Mouse (Mus musculus) forebrain, embryonic 16.5 days (tissue): ENCODE measurements around the gene Ppard. TPM values are rescaled to one million over a fixed set of nuclear protein-coding genes. Genes with fewer than 3 reads are reported as not detected.

ENCODE experiments used
- ATAC-seq: fragments of 200-750 bp; cut with Nextera tagmentation; 2 replicates; pipeline ENCODE4 v1.8.0; 2017; ENCODE audit warnings: mild to moderate bottlenecking, moderate library complexity
- H3K27ac ChIP-seq: fragments of 300-500 bp; sonication (generic); 2 replicates; pipeline ENCODE4 v1.5.1; 2014; ENCODE audit warnings: low read length, control low read depth
- H3K27me3 ChIP-seq: fragments of 300-500 bp; sonication (generic); replicated peaks from 2 replicates; pipeline ENCODE4 v1.6.1; 2014; ENCODE audit warnings: low read length; ENCODE audit not compliant: control insufficient read depth, insufficient read depth
- H3K36me3 ChIP-seq: fragments of 300-500 bp; sonication (generic); 2 replicates; pipeline ENCODE4 v1.6.1; 2014; ENCODE audit not compliant: control insufficient read depth, insufficient read depth
- H3K4me1 ChIP-seq: fragments of 300-500 bp; sonication (generic); replicated peaks from 2 replicates; pipeline ENCODE4 v1.6.1; 2014; ENCODE audit warnings: low read length; ENCODE audit not compliant: control insufficient read depth, insufficient read depth
- H3K4me2 ChIP-seq: fragments of 300-500 bp; sonication (generic); 2 replicates; pipeline ENCODE4 v1.6.1; 2014; ENCODE audit warnings: mild to moderate bottlenecking, low read length, control low read depth
- H3K4me3 ChIP-seq: fragments of 300-500 bp; sonication (generic); replicated peaks from 2 replicates; pipeline ENCODE4 v1.5.1; 2014; ENCODE audit warnings: mild to moderate bottlenecking, low read length, control low read depth
- H3K9ac ChIP-seq: fragments of 300-500 bp; sonication (generic); replicated peaks from 2 replicates; pipeline ENCODE4 v1.6.1; 2014; ENCODE audit warnings: low read depth, low read length, control low read depth
- H3K9me3 ChIP-seq: fragments of 300-500 bp; sonication (generic); 2 replicates; pipeline ENCODE4 v1.6.1; 2016; ENCODE audit warnings: low read length; ENCODE audit not compliant: control insufficient read depth
- WGBS: fragments of 180-500 bp; shearing (Covaris S2); extraction: QIAGEN DNeasy Blood & Tissue Kit; methylation state at CpG from one replicate; pipeline ENCODE4 v1.1.7; 2014; 5-methylcytosine and 5-hydroxymethylcytosine counted together
- polyA plus RNA-seq: library from polyadenylated mRNA; unstranded; fragments of >200 nt; fragmentation: Nextera tagmentation; extraction: Ambion mirVana; gene quantifications from 2 replicates; pipeline ENCODE4 v1.2.1, GENCODE M21; 2015

The Ppard gene
- polyA plus RNA-seq, 1 experiment from 2014 or later = 1.3 TPM

DNA sequence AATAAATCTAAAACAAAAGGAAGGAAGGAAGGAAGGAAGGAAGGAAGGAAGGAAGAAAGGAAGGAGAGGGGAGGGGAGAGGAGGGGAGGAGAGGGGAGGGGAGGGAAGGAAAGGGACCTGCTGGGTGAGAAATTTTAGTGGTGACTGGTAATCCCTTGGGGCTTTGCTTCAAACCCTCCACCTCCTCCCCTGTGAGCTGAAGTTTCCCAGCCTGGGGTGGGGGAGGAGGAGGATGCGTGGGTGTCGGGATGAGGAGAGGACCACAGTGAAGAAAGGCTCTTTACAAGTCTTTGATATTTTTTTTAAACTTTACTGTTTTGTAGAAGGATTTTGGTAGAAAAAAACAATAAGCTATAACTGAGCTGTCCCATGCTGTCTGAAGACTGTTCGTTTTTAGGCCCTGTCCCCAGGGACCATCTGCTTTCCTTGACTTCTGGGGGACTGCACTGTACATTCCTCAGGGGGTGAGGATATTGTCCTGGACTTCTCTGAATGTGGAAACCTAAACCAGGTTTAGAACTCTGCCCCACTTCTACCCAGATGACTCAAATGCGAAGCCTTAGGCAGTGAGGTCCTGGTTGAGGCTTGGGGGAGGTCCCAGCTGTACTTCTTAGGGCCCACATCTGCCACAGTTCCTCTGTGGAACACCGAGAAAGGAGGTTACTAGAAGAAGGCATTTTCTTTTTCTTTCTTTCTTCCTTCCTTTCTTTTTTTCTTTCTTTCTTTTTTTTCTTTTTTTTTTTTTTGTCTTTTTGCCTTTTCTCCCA lies 79.0 kb downstream of the Ppard start:
- 76% methylated on average over 5 of the region's 5 CpGs for WGBS
- H3K36me3 ChIP-seq = no peaks in the 10 kb centered on the region
- no peak for ATAC-seq

DNA sequence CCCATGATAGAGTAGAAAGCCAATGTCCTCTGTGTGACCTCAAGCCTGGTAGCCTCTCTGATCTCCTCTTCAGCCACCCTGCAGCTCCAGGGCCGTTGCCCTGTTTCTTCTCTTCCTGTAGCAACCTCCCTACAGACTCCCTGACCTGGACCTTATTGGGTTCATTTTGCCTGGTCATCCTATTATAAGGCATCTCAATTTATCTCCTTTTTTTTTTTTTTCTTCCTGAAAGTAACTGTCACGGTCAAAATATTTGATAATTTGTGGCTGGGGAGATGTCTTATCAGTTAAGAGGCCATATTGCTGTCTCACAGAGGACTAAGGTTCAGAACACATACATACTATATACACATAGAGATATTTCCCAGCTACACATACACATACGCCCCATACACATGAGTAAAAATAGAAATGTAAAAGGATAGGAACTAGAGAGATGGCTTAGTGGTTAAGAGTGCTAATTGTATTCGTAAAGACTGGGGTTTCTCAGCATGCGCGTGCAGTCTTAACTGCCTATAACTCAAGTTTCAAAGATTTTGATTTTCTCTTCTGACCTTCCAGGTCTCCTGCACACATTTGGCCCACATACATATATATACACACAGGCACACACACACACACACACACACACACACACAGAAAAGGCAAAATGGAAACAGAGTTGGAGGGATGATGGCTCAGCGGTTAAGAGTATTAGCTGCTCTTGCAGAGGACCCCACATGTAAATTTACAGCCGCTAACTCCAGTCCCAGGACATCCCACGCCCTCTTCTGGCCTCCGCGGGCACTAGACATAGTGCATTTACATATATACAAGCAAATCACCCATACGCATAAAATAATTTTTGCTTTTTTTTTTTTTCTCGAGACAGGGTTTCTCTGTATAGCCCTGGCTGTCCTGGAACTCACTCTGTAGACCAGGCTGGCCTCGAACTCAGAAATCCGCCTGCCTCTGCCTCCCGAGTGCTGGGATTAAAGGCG lies 80.0 kb downstream of the Ppard start:
- 28% methylated on average over 16 of the region's 17 CpGs for WGBS
- Histone ChIP-seq H3K4me1 (peaks cover 19% of the 10 kb centered on the region), H3K36me3 (no peaks in the 10 kb centered on the region), H3K9ac (peak overlapping the region; percentile 22), H3K27ac (peak overlapping the region; percentile 60; the same call in 1 of the 2 replicates), H3K4me2 (peak overlapping the region; percentile 54), H3K4me3 (peak overlapping the region; percentile 81), H3K9me3 (no peaks in the 10 kb centered on the region), H3K27me3 (no peaks in the 10 kb centered on the region)
- peak; percentile 10; the same call in 1 of the 2 replicates for ATAC-seq

More for the DNA sequence above, 79.0 kb downstream of the Ppard start:
- peaks cover 19% of the 10 kb centered on the region for H3K4me1 ChIP-seq
- no peak overlapping the region for H3K4me2 ChIP-seq
- H3K9ac ChIP-seq = no peak overlapping the region
- no peak overlapping the region for H3K4me3 ChIP-seq
- H3K27me3 ChIP-seq = no peaks in the 10 kb centered on the region
- no peaks in the 10 kb centered on the region for H3K9me3 ChIP-seq
- no peak overlapping the region for H3K27ac ChIP-seq

DNA sequence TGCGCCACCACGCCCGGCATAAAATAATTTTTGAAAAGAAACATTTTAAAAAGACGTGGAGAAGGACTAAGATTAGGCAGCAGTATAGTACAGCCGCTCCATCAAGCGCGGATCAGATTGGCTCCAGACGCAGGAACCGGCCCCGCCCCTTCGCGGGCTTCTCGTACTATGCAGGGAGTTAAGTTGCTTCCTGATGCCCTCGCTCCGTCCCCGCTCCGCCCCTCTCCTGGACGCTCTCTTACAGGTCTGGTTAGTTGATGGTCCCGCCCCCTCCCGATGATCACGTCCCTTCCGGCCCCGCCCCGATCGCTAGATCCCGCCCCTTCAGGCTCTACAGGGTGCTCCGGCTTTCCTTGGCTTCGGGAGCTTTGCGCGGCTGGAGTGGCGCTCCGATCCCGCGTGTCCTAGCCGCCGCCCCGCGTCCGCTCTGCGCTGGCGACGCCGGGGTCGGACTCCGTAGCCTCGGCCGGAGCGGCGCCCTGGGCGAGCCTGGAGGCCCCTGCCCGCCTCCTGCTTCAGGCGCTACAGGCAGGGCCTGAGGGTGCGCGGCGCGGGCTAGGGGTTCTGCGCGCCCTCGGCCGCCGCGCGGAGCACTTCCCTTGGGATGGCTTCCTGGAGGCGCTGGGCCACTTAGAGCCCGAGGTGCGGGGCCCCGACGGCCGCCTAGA lies 80.8 kb downstream of the Ppard start, which contains the start of gene Fance:
Gene Fance, plus strand, starts transcription at position 308 of the 668 bp plus-strand sequence.
- Histone ChIP-seq H3K9me3 (no peaks in the 10 kb centered on the region), H3K27me3 (no peaks in the 10 kb centered on the region), H3K27ac (peak within 1 kb of the TSS; percentile 89), H3K4me2 (peak within 1 kb of the TSS; percentile 54), H3K9ac (peak within 1 kb of the TSS; percentile 84), H3K4me3 (peak within 1 kb of the TSS; percentile 81), H3K36me3 (0 out of 2 replicates have a peak, but pooled peaks cover 2% of the 10 kb centered on the region), H3K4me1 (peaks cover 19% of the 10 kb centered on the region)
- ATAC-seq = peak; percentile 98
- under 1% methylated on average over 68 of the region's 69 CpGs for WGBS

DNA sequence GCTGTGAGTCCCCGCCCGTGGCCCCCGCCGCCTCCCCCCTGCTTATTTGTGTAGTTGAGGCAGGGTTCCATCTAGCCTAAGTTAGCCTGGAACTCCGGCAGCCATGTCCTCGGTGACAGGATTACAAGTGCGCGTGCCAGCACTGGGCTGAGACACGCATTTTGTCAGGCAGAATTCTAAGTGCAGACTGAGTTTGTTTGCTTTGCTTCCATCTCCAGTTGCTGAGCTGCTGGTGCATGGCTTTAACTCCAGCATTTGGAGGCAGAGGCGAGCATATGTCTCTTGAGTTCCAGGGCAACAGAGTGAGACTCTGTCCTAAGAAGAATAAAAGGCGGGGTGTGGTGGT lies 81.4 kb downstream of the Ppard start:
- Histone ChIP-seq H3K27me3 (no peaks in the 10 kb centered on the region), H3K9me3 (no peaks in the 10 kb centered on the region), H3K4me3 (peak overlapping the region; percentile 81), H3K36me3 (0 out of 2 replicates have a peak, but pooled peaks cover 2% of the 10 kb centered on the region), H3K27ac (peak overlapping the region; percentile 89), H3K4me1 (peaks cover 17% of the 10 kb centered on the region), H3K9ac (peak overlapping the region; percentile 84), H3K4me2 (peak overlapping the region; percentile 54)
- peak; percentile 32 for ATAC-seq
- WGBS = under 1% methylated on average over 11 of the region's 11 CpGs

DNA sequence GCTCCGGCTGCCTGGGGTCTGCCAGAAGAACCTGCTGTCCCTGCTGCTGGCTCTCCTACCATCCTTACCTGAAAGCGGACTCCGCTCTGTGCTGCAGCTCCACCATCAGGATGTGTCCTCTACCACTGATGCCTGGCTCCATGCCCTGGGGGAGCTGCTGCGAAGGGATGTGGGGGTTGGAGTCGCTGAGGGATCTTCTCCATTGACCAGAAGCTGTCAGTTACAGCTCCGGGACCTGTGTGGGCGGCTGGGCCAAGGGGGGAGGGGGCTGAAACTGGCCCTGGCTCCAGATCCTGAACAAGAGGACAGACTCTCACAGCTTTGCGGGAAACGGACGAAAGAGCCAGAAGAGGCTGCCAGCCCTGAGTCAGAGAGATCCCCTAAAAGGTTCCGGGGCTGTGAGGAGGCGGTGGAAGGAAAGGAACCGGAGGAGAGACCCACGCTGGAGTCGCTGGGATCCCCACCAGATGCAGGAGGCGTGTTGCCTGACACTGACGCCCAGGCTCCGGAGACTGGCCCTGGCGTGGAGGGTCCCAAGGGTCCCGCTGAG lies 83.2 kb downstream of the Ppard start:
- ATAC-seq = no peak

DNA sequence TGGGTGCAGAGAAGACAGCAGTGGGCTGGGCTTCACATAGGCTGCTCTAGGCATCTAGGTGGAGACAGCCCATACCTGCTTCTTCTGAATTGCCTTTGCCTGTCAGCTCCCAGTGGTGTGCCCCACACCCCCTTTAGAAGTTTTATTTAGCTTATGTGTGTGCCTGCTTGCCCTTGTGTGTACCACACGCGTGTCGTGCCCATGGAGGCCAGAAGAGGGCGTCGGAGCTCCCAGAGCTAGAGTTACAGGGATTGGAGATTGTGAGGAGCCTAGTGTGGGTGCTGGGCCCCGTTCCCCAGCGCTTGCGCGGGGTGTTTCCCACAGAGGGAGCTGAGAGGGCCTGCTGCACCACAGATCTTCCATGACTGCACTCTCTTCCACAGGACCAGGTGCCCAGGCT lies 84.0 kb downstream of the Ppard start:
- Histone ChIP-seq H3K4me2 (no peak overlapping the region), H3K27me3 (no peaks in the 10 kb centered on the region), H3K27ac (no peak overlapping the region), H3K9ac (no peak overlapping the region), H3K36me3 (0 out of 2 replicates have a peak, but pooled peaks cover 2% of the 10 kb centered on the region), H3K4me3 (no peak overlapping the region), H3K4me1 (peaks cover 17% of the 10 kb centered on the region), H3K9me3 (no peaks in the 10 kb centered on the region)
- WGBS = 93% methylated on average over 9 of the region's 9 CpGs
- no peak for ATAC-seq

More for the DNA sequence above, 83.2 kb downstream of the Ppard start:
- H3K9me3 ChIP-seq = no peaks in the 10 kb centered on the region
- no peak overlapping the region for H3K4me3 ChIP-seq
- H3K27ac ChIP-seq = no peak overlapping the region
- peaks cover 17% of the 10 kb centered on the region for H3K4me1 ChIP-seq
- H3K9ac ChIP-seq = no peak overlapping the region
- no peaks in the 10 kb centered on the region for H3K27me3 ChIP-seq
- 0 out of 2 replicates have a peak, but pooled peaks cover 2% of the 10 kb centered on the region for H3K36me3 ChIP-seq
- whole genome bisulfite sequencing = 76% methylated on average over 20 of the region's 20 CpGs
- H3K4me2 ChIP-seq = no peak overlapping the region

DNA sequence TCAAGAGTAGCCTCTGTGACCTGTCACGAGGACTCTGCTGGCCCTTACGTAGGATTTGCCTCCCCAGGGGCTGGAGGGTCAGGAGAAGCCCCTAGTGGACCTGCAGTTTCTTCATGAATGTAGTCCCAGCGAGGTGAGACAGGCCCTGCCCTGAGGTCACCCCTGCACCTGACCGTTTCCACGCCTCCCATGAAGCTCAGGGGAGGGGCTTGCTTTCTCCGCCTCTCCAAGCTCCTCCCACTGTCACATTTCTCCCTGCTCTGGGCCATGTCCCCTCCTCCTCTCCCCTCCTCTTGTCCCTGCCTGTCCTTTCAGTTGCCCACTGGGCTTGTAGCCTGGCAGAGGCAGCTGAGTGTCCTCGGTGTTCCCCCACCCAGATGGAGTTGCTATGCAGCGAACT lies 84.6 kb downstream of the Ppard start:
- ATAC-seq = no peak

DNA sequence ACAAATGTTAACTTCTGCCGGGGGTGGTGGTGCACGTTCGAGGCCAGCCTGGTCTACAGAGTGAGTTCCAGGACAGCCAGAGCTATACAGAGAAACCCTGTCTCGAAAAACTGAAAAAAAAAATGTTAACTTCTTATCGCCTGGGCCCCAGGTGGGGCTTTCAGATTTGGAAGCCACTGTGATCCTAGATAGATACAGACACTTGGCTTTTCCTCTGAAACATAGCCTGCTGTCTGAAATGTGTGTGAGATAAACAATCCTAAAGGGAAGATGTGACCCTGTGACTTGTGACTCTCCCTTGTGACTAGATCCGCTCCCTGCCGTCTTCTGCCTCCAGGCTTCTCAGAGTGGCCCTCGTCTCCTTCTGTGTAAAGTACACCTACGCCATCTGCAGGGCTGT lies 85.2 kb downstream of the Ppard start:
- H3K9me3 ChIP-seq = no peaks in the 10 kb centered on the region
- 0 out of 2 replicates have a peak, but pooled peaks cover 2% of the 10 kb centered on the region for H3K36me3 ChIP-seq
- H3K4me1 ChIP-seq = peaks cover 13% of the 10 kb centered on the region
- no peak overlapping the region for H3K9ac ChIP-seq
- H3K27ac ChIP-seq = no peak overlapping the region
- 85% methylated on average over 9 of the region's 9 CpGs for WGBS
- ATAC-seq = no peak
- no peaks in the 10 kb centered on the region for H3K27me3 ChIP-seq
- H3K4me3 ChIP-seq = no peak overlapping the region
- H3K4me2 ChIP-seq = no peak overlapping the region

More for the DNA sequence above, 84.6 kb downstream of the Ppard start:
- Histone ChIP-seq H3K4me1 (peaks cover 17% of the 10 kb centered on the region), H3K4me2 (no peak overlapping the region), H3K9ac (no peak overlapping the region), H3K27me3 (no peaks in the 10 kb centered on the region), H3K4me3 (no peak overlapping the region), H3K9me3 (no peaks in the 10 kb centered on the region), H3K27ac (no peak overlapping the region), H3K36me3 (0 out of 2 replicates have a peak, but pooled peaks cover 2% of the 10 kb centered on the region)
- WGBS = 57% methylated on average over 8 of the region's 8 CpGs
